Mouse (Mus musculus) liver, adult 2 months (tissue): ENCODE measurements around the gene Hydin.

Source experiments
- CTCF ChIP-seq: fragments of 200-500 bp; IDR thresholded peaks from 2 replicates; pipeline ENCODE4 v1.5.1; 2011; ENCODE audit warnings: low read depth, low read length, control low read depth
- POLR2A ChIP-seq: fragments of 200-500 bp; IDR thresholded peaks from 2 replicates; pipeline ENCODE4 v1.6.1; 2011; ENCODE audit warnings: low read length, control low read depth; ENCODE audit not compliant: insufficient read depth; ENCODE audit errors: extremely low read depth

- no peak for TF ChIP-seq POLR2A
- no peak for TF ChIP-seq CTCF
Measured at GRCm38 (mm10) chr8:110617801-110618358, 351.1 kb downstream of the Hydin start.
